Mouse (Mus musculus) stomach, postnatal 0 days (tissue): ENCODE results near the gene Aldh3b2.

ENCODE experiments used
- CTCF ChIP-seq: IDR thresholded peaks from 2 replicates; pipeline ENCODE4 v1.5.1; 2016; ENCODE audit warnings: antibody characterized with exemption, low read depth, mild to moderate bottlenecking, moderate library complexity
- EP300 ChIP-seq: optimal IDR thresholded peaks from 2 replicates; pipeline ENCODE3; 2016; ENCODE audit warnings: antibody characterized with exemption

DNA sequence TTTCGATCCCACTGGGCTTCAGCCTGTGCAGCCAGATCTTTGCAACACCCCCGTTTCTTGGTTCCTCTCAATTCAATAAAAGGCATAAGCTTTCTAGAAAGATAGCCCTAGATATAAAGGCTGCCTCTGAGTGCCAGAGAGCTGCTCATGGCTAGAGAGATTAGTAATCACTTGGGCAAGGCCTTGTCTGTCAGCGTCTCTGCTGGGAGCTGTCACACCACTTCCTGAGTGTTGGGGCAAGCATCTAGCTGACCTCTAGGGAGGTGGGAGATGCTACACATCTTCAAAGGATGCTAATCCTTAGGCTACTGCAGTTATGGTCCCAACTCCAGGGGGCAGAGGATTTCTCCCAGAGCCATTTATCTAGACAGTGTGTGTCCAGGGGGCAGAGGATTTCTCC, 4.9 kb upstream of the Aldh3b2 start:
- TF ChIP-seq CTCF (no peak), EP300 (no peak)
